Mouse (Mus musculus): Measurements from ENCODE around the gene Dcst2.

Dcst2 gene

GRCm38 (mm10) chr3:89365486-89366414 lies 4.0 kb downstream of the Dcst2 start:
- DNase-seq: no peak

- DNase-seq: no peak
Observed at GRCm38 (mm10) chr3:89367338-89367737, 5.6 kb downstream of the Dcst2 start.

- no peak for DNase-seq
Observed at GRCm38 (mm10) chr3:89373581-89374231, 11.9 kb downstream of the Dcst2 start.

GRCm38 (mm10) chr3:89377831-89378230 lies 16.1 kb downstream of the Dcst2 start:
- DNase-seq: no peak

- DNase-seq: peak; percentile 76
Observed at GRCm38 (mm10) chr3:89378394-89379067, 16.8 kb downstream of the Dcst2 start.

GRCm38 (mm10) chr3:89379388-89380131 lies 17.8 kb downstream of the Dcst2 start:
- DNase-seq: peak; percentile 58

GRCm38 (mm10) chr3:89380291-89380690 lies 18.5 kb downstream of the Dcst2 start:
- DNase-seq: no peak

GRCm38 (mm10) chr3:89380711-89381110 lies 18.9 kb downstream of the Dcst2 start:
- no peak for DNase-seq

GRCm38 (mm10) chr3:89381233-89381632 lies 19.5 kb downstream of the Dcst2 start:
- no peak for DNase-seq

- peak; percentile 36 for DNase-seq
Observed at GRCm38 (mm10) chr3:89382033-89382882, 20.5 kb downstream of the Dcst2 start.

GRCm38 (mm10) chr3:89382950-89383349 lies 21.2 kb downstream of the Dcst2 start:
- no peak for DNase-seq

GRCm38 (mm10) chr3:89383651-89384255 lies 22.0 kb downstream of the Dcst2 start:
- no peak for DNase-seq

GRCm38 (mm10) chr3:89384331-89385076 lies 22.7 kb downstream of the Dcst2 start:
- DNase-seq: no peak

- peak; percentile 73 for DNase-seq
Observed at GRCm38 (mm10) chr3:89385451-89385850, 23.7 kb downstream of the Dcst2 start.

- peak; percentile 47 for DNase-seq
Observed at GRCm38 (mm10) chr3:89386438-89387420, 25.0 kb downstream of the Dcst2 start.

- DNase-seq: peak; percentile 23
Observed at GRCm38 (mm10) chr3:89387632-89388031, 25.9 kb downstream of the Dcst2 start.

- no peak for DNase-seq
Observed at GRCm38 (mm10) chr3:89388134-89388881, 26.5 kb downstream of the Dcst2 start.
